Mouse (Mus musculus) olfactory bulb, adult 2 months (tissue): ENCODE data around the gene Agtrap. TPM values are rescaled to one million over a fixed set of nuclear protein-coding genes. Genes with fewer than 3 reads are reported as not detected.

ENCODE experiments used
- H3K27ac ChIP-seq: fragments of 200-500 bp; 2 replicates; pipeline ENCODE4 v1.5.1; 2012; ENCODE audit warnings: low read depth, low read length; ENCODE audit not compliant: insufficient read depth
- H3K4me1 ChIP-seq: fragments of 200-500 bp; 2 replicates; pipeline ENCODE4 v1.6.1; 2012; ENCODE audit warnings: low read length; ENCODE audit not compliant: control insufficient read depth, insufficient read depth
- H3K4me3 ChIP-seq: fragments of 200-500 bp; 2 replicates; pipeline ENCODE4 v1.5.1; 2012; ENCODE audit warnings: mild to moderate bottlenecking, low read depth, low read length, moderate library complexity; ENCODE audit not compliant: insufficient read depth
- CTCF ChIP-seq: fragments of 200-500 bp; IDR thresholded peaks from 2 replicates; pipeline ENCODE4 v1.5.1; 2012; ENCODE audit warnings: low read depth, mild to moderate bottlenecking, low read length, moderate library complexity; ENCODE audit not compliant: insufficient read depth
- POLR2A ChIP-seq: fragments of 200-500 bp; IDR thresholded peaks from 2 replicates; pipeline ENCODE4 v1.6.1; 2012; ENCODE audit warnings: mild to moderate bottlenecking, low read depth, low read length, moderate library complexity; ENCODE audit not compliant: insufficient read depth
- WGBS: fragments of 180-500 bp; shearing (Covaris S2); methylation state at CpG from one replicate; pipeline ENCODE4 v1.1.7; 2018; 5-methylcytosine and 5-hydroxymethylcytosine counted together
- polyA plus RNA-seq: library from polyadenylated mRNA; stranded (reverse); fragments of >200 nt; gene quantifications from 2 replicates; pipeline ENCODE4 v1.2.4, GENCODE M21; 2012; ENCODE audit warnings: low replicate concordance; ENCODE audit not compliant: missing spikeins, insufficient read depth, insufficient read length

The Agtrap gene
- polyA plus RNA-seq, 1 experiment: not detected

DNA sequence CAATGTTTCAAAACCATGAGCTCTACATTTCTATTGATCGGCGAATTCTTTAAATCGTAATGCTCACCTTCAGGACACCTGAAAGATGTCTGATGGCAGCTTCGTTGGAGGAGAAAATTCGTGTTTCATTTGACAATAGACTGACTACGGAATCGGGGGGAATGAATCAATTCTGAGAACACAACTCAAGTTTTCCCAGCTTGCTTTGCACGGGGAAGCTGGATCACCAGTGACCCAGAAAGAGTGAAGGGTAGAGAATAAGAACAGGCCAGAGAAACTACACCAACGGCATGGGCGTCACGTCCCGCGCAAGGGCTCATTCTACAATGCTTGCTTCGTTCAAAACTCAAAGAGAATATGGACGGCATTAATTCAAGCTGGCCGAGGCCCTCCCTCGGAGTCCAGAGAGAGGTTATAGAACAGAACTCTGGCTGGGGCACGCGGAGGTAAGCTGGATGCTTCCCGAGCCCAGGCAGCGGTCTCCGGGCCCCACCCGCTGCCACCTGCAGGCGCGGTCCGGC lies 49.7 kb downstream of the Agtrap start:
- peak overlapping the region; percentile 65 for H3K27ac ChIP-seq
- peak overlapping the region; percentile 77 for H3K4me3 ChIP-seq
- H3K4me1 ChIP-seq: peaks cover 24% of the 10 kb centered on the region
- TF ChIP-seq CTCF (no peak), POLR2A (no peak)
- whole genome bisulfite sequencing: 6% methylated on average over 26 of the region's 26 CpGs

DNA sequence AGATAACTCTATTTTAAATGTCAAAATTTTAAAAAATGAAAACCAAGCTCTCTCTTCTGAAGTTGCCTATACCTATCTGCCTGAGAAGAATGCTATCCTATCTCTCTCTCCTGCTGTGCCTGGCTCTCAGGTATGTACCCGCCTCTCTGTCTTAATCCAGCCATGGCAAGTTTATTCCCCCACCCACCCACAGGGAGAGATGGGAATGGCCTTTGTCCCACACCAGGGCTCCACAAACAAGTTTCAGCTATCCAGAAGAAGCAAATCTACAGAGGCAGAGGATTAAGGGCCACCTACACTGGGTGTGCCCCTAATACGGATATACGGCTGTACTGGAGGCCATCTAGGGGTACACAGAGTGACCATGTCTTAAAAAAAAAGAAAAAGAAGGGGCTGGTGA lies 52.4 kb downstream of the Agtrap start:
- H3K27ac ChIP-seq: no peak overlapping the region
- no peak for TF ChIP-seq POLR2A
- WGBS: 96% methylated on average over 3 of the region's 3 CpGs
- H3K4me1 ChIP-seq: peaks cover 11% of the 10 kb centered on the region
- no peak overlapping the region for H3K4me3 ChIP-seq

DNA sequence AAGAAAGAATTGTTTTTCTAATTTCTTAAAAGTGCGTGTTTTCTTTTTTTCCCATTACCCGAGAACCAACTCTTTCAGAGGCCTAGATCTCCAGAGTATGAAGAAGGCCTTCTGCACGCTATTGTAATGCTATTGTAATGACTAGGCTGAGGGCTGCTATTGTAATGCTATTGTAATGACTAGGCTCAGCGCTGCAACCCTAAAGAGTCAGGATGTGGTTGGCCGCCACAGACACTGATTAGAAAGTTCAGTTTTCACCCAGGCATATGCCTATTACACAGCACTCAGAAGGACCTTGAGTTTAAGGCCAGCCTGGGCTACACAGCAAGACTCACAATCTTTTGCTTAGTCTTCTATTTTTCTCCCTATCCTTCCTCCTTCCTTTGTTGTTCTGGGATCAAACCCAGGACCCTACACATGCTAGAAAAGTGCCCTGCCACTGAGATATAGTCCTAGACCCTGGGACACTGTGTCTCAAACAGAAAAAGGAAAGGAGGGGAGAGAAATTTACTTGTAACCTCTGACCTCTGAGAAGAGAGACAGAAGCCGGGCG lies 53.9 kb downstream of the Agtrap start:
- Histone ChIP-seq H3K4me1 (peaks cover 4% of the 10 kb centered on the region), H3K27ac (no peak overlapping the region), H3K4me3 (no peak overlapping the region)
- TF ChIP-seq POLR2A (no peak), CTCF (no peak)
- WGBS: 76% methylated on average over 7 of the region's 7 CpGs

DNA sequence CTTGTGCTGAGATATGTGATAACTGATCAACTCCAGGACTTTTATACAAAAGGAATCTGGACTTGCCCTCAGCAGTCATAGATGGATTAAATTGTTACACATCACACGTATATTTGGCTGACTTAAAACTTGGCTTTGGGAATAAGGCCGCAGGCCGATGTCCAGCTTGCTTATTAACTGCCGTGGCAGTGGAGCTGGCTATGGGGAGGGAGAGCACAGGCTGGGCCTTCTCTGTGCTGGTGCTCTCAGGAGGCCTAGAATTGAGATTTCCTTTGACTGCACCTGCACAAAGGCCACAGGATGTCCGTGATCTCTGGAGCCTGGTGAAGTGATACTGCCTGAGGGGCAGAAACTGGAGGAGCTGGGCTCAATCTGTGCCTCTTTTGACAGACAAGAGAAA lies 57.3 kb downstream of the Agtrap start:
- no peaks in the 10 kb centered on the region for H3K4me1 ChIP-seq
- H3K4me3 ChIP-seq: no peak overlapping the region
- TF ChIP-seq CTCF (no peak), POLR2A (no peak)
- 74% methylated on average over 5 of the region's 5 CpGs for WGBS
- no peak overlapping the region for H3K27ac ChIP-seq

DNA sequence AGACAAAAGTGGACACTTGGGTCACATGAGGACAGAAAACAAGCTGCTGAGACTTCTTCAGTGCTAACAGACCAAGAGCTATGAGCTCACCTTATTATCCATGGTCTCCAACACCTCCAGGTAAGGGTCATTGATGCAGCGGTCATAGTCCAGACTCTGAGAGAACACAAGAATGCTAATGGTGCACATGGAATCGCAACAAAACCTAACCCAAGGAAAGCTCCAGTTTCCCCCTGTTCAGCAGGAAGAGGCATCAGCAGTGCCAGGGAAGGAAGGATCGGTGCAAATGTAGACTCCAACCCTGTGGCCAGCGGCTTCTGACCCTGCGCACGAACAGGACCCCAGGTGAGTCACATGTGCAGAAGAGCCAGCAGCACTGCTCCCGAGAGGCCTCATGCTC lies 58.5 kb downstream of the Agtrap start:
- no peaks in the 10 kb centered on the region for H3K4me1 ChIP-seq
- TF ChIP-seq CTCF (no peak), POLR2A (no peak)
- H3K27ac ChIP-seq: no peak overlapping the region
- no peak overlapping the region for H3K4me3 ChIP-seq
- WGBS: 94% methylated on average over 7 of the region's 7 CpGs

Other genes starting within 250 kb of the Agtrap start
- gene Zfp933, start 239.7 kb downstream of the Agtrap start, polyA plus RNA-seq: not detected in 2 replicates
- 626 TPM in 1 of 2 replicates, not detected in the other for gene Miip, start 219.2 kb downstream of the Agtrap start, polyA plus RNA-seq
- gene Fv1, start 219.1 kb downstream of the Agtrap start, polyA plus RNA-seq: not detected in 2 replicates
- gene Mfn2, start 183.3 kb downstream of the Agtrap start, polyA plus RNA-seq: not detected in 2 replicates
- not detected in 2 replicates for gene Plod1, start 151.3 kb downstream of the Agtrap start, polyA plus RNA-seq
- gene 2510039O18Rik, start 147.1 kb downstream of the Agtrap start, polyA plus RNA-seq: not detected in 2 replicates
- not detected in 2 replicates for gene Nppb, start 102.2 kb downstream of the Agtrap start, polyA plus RNA-seq
- gene Nppa, start 87.3 kb downstream of the Agtrap start, polyA plus RNA-seq: not detected in 2 replicates
- gene Clcn6, start 49.2 kb downstream of the Agtrap start, polyA plus RNA-seq: not detected in 2 replicates
- not detected in 2 replicates for gene Mthfr, start 49.0 kb downstream of the Agtrap start, polyA plus RNA-seq
- not detected in 2 replicates for gene Mad2l2, start 42.4 kb upstream of the Agtrap start, polyA plus RNA-seq
- gene Draxin, start 42.7 kb upstream of the Agtrap start, polyA plus RNA-seq: not detected in 2 replicates
- gene Fbxo6, start 64.1 kb upstream of the Agtrap start, polyA plus RNA-seq: not detected in 2 replicates
- not detected in 2 replicates for gene Fbxo44, start 72.5 kb upstream of the Agtrap start, polyA plus RNA-seq
- gene Fbxo2, start 72.6 kb upstream of the Agtrap start, polyA plus RNA-seq: not detected in 2 replicates
- not detected in 2 replicates for gene Disp3, start 199.9 kb upstream of the Agtrap start, polyA plus RNA-seq